Mouse (Mus musculus): Measurements from ENCODE around the gene Ssh2.

Gene Ssh2

DNA sequence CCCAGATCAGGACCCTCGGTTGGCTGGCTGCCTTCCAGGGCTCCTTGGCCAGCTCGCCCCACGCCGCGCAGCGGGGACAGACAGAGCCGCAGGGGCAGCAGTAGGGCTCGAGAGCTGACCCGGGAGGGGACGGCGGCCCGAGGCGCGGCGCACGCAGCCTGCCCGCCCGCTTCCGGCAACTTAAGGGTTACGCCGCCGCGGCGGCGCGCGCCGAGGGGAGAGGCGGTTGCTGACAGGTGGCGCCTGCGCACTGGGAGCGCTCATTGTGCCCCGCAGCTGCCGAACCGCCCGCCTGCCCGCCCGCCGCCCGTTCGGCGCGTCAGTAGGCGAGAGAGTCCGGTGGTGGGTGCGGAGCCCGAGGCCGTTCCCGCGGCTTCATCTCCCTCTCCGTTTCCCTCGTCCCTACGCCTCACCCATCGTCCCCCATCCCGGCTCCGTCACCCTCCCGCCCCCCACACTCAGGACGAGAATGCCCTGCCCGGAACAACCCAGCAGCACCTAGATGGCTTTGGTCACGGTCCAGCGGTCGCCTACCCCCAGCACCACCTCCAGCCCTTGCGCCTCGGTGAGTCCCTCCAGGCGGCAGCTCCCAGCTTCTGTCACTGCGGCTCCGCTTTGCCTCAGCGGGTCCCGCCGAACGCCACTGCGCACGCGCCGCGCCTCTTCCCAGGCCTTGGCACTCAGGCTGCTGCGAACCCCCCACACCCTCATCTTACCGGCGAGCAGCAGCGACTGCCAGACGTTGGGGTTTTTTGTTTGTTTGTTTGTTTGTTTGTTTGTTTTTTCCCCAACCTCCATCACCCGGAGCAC is at the start of gene Ssh2:
TSS of gene Ssh2 (plus strand) at position 337 of the 810 bp plus-strand sequence.
- peak; percentile 90 for DNase-seq

DNA sequence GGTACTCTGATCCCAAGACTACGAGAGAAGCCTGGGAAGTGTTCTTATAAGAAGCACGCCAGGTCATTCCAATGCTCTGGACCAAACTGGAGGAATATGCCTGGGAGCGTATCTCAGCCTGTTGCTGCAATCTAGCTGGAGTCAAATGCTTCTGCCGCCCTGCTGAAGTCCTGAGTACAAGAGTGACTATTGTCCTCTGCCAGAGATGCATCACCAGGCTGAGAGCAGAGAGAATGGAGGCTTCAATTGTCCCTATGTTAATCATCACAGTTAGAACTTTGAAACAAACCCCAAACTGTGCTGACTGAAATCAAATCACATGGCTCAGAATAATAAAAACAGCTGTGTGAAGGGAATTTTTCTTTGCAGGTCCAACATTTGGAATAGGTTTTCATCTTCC is 42.4 kb upstream of the Ssh2 start:
- DNase-seq, result no peak

DNA sequence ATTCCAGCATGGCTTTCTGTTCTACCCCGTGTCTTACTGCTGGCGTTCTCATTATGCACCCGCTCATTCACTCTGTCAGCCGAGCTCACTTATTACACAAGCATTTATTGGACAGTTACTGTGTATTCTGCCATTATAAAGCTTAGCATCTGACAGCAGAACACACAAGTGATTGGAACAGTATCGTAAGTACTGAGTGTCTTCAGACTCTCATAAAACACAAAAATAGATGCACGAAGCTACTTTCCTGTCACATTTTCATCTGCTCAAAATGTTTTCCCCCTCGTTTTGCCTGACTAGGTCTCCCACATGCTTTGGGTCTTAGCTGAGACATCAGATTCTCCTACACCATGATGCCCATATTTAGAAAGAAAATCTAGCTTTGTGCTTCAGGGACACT is 41.6 kb upstream of the Ssh2 start:
- no peak for DNase-seq

DNA sequence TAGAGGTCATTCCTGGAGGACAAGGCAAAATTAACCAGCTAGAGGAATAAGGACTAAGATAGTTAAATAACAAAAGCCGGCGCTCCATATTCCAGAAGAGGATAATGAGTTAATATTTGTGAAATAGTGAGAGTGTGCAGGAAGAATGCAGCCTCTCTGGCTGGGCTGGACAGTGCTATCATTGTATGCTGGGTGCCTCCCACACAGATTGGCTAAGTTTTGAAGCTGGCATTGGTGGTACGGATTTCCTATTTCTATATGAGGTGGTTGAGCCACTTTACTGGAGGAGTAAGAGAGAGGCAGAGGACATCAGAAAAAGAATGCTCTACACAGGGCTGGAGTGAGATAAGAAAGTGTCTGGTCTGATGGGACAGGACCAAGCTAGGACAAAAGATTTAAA is 36.3 kb upstream of the Ssh2 start:
- no peak for DNase-seq

DNA sequence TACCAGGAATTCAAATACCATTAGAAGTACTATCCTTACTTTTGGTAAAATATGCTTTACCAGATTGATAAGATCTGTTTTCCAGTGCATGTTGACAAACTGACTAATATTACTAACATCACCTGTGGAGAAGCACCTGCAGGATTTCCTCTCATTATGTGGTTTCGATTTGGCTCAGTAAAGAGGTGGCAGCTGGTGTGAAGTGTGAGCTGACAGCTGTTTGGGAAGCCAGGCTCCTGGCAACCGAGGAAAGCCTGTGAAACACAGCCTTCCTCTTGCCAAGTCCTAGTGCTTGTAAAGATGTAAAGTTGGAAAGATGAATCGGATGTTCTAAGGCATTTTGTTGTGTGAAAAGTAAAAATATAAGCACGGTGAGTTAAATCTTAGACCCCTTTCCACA is 35.2 kb upstream of the Ssh2 start:
- peak; percentile 16 for DNase-seq

DNA sequence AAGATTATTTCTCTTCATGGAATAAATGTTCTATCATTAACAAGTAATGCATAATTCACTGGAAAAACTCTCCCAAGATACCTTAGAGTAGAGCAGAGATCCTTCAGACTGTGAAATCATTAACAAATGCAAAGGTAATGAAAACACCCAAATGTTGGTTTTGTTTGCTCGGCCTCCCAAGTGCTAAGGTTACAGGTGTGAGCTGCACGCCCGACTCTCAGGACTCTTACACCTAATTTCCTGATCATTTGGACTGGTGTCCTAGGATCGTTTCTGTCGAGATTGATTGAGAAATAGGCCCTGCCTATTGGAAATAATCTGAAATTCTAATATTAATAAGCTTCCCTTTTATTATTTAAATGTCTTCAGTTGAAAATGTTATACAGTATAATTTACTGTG is 34.6 kb upstream of the Ssh2 start:
- DNase-seq, result no peak

DNA sequence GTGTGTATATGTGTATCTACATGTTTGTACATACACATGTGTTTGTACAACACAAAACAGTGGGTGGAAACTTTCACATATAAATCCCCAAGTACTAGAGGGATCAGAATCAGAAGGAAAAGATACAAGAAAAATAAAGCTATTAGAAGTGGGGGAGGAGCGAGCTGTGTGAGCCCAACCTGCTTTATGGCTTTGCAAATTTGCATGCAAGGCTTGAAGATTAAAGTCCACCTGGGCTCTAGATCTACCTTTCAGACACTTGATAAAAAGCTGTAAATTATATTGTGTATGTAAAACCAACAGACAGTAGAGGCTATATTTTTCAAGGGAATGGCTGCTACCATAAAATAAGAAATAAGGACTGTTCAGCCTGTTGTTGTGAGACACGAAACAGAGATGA is 34.0 kb upstream of the Ssh2 start:
- no peak for DNase-seq

DNA sequence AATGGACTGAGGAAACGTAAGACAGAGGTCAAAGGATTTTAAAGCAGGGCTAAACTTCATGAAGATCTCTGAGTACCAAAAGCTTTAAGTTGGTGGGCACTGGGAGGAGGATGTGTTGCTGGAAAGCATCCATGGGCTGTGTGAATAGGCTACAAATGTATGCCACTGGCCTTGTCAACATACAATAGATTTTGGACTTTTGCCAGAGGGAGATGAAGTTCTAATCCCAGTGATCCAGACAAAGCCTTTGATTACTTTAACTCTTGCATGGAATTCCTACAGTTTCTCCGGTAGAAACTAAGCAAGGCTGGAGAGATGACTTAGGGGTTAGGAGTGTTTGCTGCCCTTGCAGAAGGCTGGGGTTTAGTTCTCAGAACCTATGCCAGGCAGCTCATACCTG is 33.5 kb upstream of the Ssh2 start:
- no peak for DNase-seq

DNA sequence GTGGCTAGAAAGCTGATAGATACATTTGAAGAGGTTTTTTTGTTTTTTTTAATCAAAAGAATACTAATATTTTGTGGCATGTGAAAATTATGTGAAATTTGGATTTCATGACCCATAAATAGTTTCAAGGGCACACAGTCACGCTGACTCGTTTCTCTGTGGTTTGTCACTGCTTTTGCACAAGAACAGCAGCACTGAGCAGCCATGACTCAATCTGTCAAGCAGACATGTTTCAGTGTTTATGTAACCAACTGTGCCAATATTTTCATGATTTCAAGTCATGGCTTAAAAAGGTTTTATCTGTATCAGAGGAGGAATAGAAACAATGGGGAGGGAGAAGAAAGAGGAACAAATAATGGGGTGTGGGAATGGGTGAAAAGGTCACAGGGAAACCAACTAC is 31.2 kb upstream of the Ssh2 start:
- no peak for DNase-seq

DNA sequence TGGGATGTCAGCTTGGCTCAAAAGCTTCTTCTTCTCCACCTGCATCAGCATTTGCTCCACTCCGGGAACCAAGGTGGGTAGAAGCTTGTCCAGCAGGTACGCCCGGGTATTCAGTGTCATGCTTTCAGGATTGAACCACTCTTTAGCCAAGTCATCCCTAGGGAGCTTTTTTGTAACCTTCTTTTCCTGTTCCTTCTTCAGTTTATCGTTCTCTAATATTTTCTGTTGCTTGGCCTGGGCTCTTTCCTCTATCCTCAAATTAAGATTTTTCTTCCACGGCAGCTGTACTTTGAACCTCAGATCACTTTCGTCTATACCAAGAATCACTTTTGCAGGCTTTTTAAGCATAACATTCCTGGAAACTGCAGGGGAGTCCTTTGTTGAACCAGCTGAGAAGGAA is 27.2 kb upstream of the Ssh2 start, which contains the start of gene Efcab5:
TSS of gene Efcab5 (minus strand) at position 101 of the 400 bp plus-strand sequence.
- DNase-seq, result no peak

DNA sequence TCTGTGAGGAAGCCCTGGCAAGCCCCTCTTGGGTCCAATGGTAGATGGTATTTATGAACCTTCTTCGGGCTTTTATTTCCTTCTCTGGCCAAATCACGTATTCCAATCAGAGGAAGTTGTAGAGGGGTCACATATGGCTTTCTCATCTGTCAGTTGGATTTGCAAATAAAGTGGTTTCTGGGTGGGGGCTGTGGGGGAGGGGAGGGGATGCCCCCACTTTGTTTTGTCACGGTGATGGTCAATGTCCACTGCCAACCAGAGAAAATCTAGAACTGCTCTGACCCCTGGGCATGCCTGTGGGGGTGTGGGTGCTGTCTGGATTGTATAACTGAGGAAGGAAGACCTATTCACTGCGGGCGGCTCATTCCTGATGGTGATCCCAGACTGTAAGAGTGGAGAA is 22.7 kb upstream of the Ssh2 start:
- DNase-seq, result no peak

DNA sequence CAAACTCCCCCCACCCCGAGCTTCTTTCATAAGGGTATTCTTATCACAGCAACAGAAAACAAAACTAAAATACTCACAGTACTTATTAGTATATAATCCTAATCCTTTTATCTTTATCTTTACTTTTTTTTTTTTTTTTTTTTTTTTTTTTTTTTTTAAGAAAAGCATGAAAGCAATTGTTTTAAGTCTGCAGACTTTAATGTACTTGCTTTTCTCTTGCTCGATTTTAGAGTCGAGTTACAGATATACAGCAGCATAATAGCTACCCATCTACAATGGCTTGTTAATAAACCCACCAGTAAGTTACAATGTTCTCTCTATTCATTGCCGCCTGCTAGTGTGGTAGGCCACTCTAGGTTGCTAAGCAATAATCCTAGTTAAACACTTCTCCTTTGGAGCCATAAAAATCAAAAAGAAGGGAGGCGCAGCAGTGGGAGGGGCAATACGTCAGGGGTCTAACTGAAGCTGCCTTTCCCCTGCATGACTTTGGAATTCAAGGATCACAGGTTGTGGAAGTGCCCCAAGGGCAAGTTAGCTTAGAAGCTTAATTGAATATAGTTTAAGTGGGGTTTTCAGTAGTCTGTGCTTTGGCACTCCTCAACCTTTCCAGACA is 22.0 kb upstream of the Ssh2 start:
- DNase-seq, result no peak

DNA sequence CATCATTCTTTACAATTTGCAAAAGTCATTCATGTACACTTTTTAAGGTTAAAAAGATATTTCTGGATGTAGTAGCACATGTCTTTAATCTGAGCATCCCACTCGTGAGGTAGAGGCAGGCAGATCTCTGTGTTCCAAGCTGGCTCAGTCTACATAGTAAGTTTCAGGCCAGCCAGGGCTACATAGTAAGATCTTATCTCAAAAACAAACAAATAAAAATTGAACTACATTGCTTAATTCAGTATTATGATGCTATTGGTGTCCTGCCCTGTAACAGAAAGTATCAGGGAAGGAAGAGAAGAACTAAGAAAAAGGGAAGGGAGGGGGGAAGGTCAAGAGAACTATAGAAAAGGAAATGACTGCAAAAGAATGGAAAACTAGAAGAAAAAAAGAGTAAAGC is 21.3 kb upstream of the Ssh2 start:
- DNase-seq, result no peak

DNA sequence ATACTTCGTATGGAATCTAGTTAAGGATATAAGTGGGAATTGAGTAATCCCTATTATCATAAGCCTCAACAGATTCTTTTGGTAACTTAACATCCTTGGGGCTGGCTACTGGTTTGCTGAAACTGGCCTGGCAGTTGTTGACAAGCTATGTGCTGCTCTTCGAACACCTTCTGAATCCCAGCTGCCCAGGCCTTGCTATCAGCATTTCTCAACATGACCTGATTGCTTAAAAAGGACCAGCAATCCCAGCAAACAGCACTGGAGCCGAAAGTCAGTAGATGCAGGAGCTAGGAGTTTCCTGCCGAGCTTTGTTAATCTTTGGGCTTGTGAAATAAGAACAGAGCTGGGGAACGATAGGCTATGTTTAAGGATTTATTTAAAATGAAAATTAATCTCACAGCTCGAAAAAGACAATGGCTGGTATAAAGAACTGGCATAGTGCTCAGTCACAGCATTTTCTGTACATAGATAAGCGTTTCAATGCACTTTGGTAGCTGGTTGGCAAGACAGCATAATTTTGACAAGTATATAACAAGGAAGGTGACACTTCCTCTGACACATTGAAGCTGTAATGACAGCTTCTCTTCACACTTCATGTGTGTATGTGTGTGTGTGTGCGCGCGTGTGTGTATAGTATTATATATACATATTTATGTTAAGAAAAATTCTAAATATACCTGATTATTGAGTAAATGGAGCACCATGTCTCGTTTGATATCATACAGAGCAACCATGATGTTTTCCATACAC is 20.6 kb upstream of the Ssh2 start:
- DNase-seq, result no peak

DNA sequence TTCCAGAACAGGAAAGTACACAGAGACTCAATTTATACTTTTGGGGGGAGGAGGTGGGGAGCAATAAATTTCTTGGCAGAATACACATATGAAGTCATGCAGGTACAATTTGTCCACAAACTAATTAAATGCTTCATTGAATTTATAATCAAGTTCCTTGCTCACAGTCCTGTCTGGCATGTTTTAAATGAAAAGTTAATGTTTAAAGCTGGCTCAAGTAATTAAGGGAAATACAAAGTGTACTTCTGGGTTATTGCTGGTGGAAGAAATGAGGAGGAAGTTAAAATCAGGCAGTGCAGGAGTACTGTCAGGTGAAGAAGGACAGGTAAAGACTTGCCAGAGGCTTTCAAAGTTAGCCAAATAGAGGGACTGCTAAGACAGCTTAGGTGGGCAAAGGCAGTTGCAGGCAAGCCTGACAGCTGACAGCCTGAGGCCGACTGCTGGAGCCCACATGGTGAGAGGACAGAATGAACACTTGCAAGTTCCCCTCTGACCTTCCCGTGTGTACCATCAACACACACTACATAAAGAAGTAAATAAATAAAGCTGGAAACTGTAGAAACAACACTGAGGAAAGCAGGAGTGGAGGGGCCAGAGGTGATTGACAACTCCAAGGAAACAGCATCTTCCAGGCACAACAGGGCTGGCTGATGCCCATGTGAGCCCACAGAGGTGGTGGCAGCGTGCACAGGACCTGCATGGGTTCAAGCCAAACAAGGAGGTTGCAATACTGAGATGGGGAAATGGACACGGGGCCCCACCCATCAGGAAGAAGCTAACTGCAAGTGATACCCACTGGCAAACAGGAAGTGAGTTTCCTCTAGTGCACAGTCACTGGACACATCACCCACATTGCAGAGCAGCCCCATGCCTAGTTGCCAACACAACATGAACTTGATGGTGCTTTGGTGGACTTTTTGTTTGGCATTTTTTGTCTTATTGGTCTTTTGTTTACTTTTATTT is 19.6 kb upstream of the Ssh2 start:
- DNase-seq, result no peak

DNA sequence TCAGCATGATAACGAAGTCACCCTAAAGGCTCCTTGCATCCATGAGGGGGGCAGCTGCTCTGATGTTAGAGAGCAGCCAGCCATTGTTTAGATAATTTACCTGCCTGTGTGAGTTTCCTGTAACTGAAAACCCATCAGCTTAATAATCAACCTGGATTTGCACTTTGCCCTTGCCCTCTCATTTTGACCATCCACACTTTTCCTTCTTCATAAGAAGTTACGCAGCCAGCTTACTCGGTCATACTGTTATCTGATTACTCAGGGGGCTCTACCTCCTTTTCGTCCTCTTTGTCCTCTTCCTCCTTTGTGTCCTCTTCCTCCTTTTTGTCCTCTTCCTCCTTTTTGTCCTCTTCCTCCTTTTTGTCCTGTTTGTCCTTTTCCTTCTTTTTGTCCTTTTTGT is 16.5 kb upstream of the Ssh2 start:
- DNase-seq, result no peak

DNA sequence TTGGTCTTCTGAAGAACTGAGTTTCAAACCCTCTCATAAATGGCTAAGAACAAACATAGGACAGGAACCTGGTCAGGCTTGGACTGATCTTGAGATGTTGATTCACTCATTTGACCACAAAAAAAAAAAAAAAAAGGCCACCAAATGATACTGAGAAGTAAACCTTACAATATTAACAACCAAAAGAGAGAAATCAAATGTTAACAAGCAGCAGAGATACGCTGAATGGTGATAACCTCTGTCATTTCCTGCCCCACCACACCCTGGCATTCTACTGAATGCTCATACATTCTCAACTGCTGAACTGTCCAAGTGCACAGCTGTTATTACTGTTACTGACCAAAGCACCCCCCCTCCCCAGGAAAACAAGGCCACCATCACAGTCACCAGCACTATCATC is 15.4 kb upstream of the Ssh2 start:
- DNase-seq, result no peak

DNA sequence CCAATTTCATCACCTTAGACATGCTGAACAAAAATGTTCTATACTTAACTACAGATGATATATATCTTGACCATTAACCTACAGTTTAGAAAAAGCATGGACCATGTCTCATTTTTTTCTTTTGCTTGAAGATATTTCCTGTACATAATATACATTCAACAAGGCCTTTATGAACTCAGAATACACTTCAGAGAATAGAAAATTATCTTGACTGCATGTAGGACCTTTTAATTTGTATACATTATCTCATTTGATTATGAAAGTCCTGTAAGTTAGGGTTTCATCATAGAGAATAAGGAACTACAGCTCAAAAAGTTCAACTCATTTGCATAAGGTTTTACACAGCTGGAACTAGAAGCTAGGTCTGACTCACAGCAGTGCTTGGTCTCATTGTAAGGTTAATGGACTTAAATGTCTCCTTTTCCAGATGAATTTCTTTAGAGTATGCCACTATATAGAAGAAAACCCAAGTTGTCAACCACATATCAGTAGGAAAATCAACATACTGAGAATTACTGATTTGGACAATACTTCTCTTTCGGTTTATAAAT is 1.9 kb upstream of the Ssh2 start:
- DNase-seq, result no peak

DNA sequence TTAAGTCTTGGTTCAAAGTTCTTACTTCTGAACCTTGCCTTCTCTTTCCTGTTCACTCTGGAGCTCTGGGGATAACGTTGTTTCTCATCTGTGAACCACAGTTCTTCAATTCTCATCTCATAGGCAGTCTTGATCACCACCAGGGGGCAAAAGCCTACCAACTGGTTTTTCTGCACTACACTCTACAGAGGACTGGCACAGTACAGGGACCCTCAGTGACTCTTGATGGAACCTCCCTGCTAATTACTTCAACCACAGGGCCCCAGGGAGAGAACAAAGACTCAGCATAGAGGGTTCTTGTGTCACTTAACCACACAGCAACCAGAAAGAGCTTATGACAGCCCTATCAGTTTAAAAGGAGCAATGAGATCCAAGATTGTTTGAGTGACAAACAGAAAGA is 1.3 kb upstream of the Ssh2 start:
- DNase-seq, result peak; percentile 32

DNA sequence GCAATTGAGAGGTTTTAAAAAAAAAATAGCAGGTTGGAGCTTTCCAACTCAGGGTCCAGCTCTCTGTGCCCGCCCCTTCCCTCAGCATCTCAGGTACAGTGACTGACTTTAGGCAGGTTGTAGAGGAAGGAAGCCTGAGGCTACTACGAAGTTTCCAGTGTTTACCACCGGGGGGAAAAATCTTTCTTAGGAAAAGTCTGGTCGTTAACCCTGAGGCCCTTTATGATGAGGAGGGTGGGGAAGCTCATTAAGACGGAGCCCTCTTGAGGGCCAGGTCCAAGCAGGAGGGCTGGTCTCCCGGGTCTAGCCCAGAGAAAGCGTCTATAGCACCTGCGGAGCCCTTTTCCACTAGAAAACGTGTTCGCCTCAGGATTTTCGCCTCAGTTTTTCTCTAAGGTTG is 604 bp upstream of the Ssh2 start:
- no peak for DNase-seq

DNA sequence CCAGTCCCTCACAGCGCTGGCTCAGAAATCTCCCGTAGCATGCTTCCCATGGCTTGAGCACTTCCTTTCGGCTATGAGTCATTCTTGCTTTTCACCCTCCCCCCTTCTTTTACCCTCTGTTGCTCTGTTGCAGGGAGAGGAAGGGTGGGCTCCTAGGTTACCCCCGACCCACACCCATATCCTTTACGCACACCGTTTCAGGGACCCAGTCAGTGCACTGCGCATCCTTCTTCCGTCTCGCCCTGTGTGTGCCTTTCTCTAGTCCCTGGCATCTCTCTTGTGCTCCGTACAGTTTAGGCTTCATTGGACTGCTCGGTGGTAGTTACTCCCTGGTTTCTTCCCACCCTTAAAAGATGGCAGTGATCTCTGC is 659 bp downstream of the Ssh2 start:
- no peak for DNase-seq

DNA sequence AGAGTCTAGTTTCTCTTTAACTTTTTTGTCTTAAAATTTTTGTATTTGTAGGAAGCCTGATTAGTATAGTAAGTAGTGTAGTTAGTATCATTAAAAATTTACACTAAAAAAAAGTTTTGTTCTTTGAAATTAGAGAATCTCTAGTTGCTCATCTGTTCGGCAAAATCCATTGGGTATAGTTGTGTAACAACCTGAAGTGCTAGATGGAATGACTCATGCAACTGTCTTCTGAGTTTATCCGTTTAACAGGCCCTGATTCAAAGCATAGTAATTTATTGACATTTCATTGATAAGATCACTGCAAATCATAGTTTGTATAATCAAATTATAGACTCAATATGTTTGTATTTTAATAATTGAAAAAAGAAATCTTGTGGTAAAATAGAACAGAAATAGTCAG is 14.7 kb downstream of the Ssh2 start:
- DNase-seq, result no peak

DNA sequence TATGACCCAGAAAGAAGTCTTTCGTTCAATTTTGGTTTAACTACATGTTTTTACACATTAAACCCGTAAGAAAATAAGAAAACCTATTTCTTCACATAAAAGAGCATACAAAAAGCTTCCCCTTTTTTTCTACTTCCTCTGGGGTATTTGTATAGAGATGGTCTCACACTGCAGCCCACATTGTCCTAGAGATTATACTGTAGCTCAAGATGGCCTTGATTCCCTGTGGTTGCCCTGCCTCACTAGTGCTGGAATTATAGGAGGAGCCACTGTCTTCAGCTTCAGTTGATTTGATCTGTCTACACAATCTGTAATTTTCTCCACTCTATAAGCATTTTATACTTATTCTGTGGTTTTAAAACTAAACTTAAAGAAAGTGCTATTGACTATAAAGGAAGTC is 15.4 kb downstream of the Ssh2 start:
- DNase-seq, result no peak
